Mouse (Mus musculus) lung, embryonic 15.5 days (tissue): ENCODE measurements around the gene Fgfr2. TPM values are rescaled to one million over a fixed set of nuclear protein-coding genes. Genes with fewer than 3 reads are reported as not detected.

ENCODE experiments used
- ATAC-seq: fragments of 200-750 bp; cut with Nextera tagmentation; 2 replicates; pipeline ENCODE4 v1.8.0; 2017; ENCODE audit warnings: moderate number of reproducible peaks, borderline replicate concordance; ENCODE audit not compliant: low FRiP score, low TSS enrichment; ENCODE audit errors: extremely low read depth
- H3K27ac ChIP-seq: fragments of 300-500 bp; sonication (generic); 2 replicates; pipeline ENCODE4 v1.5.1; 2015; ENCODE audit warnings: moderate library complexity, mild to moderate bottlenecking, inconsistent platforms
- H3K27me3 ChIP-seq: fragments of 300-500 bp; sonication (generic); 2 replicates; pipeline ENCODE4 v1.6.1; 2015; ENCODE audit warnings: inconsistent platforms
- H3K36me3 ChIP-seq: fragments of 300-500 bp; sonication (generic); 2 replicates; pipeline ENCODE4 v1.6.1; 2015; ENCODE audit warnings: inconsistent platforms
- H3K4me1 ChIP-seq: fragments of 300-500 bp; sonication (generic); 2 replicates; pipeline ENCODE4 v1.6.1; 2015; ENCODE audit warnings: inconsistent platforms
- H3K4me2 ChIP-seq: fragments of 300-500 bp; sonication (generic); 2 replicates; pipeline ENCODE4 v1.6.1; 2015; ENCODE audit warnings: inconsistent platforms, mild to moderate bottlenecking, moderate library complexity
- H3K4me3 ChIP-seq: fragments of 300-500 bp; sonication (generic); 2 replicates; pipeline ENCODE4 v1.5.1; 2015; ENCODE audit warnings: mild to moderate bottlenecking, inconsistent platforms
- H3K9ac ChIP-seq: fragments of 300-500 bp; sonication (generic); 2 replicates; pipeline ENCODE4 v1.6.1; 2015; ENCODE audit warnings: inconsistent platforms
- H3K9me3 ChIP-seq: fragments of 300-500 bp; sonication (generic); 2 replicates; pipeline ENCODE4 v1.6.1; 2016; ENCODE audit warnings: inconsistent platforms
- WGBS: fragments of 180-500 bp; shearing (Covaris S2); methylation state at CpG from one replicate; pipeline ENCODE4 v1.1.7; 2015; 5-methylcytosine and 5-hydroxymethylcytosine counted together
- polyA plus RNA-seq: library from polyadenylated mRNA; unstranded; fragments of >200 nt; fragmentation: Nextera tagmentation; extraction: Ambion mirVana; gene quantifications from 2 replicates; pipeline ENCODE4 v1.2.1, GENCODE M21; 2015

The Fgfr2 gene
- polyA plus RNA-seq, 1 experiment from 2014 or later, result 160 TPM

DNA sequence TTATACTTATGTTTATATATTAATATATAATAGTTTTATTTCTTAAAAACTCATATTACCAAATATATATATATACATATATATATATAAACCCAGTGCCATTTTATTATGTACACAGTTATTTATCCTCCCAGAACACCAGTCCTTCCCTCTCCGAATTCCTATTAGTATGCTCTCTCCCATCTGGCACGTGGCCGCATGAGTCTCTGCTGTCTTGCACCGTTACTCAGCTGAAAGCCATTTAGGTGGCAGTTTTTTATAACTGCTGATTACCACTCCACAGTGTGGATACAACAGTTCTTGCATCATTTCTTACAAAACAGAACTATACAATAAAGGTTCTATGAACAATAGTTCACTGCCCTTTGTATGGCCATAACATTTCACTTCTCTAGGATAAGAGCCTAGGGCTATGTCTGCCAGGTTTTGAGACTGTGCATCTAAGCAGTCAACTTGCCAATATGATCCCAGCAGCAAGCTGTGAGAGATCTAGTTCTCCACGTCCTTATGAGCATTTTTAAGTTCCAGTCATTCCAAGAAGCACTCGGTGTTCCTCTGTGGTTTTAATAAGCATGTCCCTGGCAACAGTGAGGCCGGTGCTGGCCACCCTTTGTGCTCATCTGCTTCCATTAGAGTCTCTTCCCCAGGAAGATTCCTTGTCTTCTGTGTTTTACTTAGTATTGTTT lies 1777.2 kb downstream of the Fgfr2 start:
- peaks cover 52% of the 10 kb centered on the region for H3K36me3 ChIP-seq
- no peak for ATAC-seq
- H3K4me3 ChIP-seq, result no peak overlapping the region
- no peaks in the 10 kb centered on the region for H3K9me3 ChIP-seq
- H3K4me1 ChIP-seq, result no peaks in the 10 kb centered on the region
- H3K27ac ChIP-seq, result no peak overlapping the region
- no peaks in the 10 kb centered on the region for H3K27me3 ChIP-seq
- 78% methylated on average over 7 of the region's 7 CpGs for WGBS
- no peak overlapping the region for H3K4me2 ChIP-seq
- no peak overlapping the region for H3K9ac ChIP-seq

DNA sequence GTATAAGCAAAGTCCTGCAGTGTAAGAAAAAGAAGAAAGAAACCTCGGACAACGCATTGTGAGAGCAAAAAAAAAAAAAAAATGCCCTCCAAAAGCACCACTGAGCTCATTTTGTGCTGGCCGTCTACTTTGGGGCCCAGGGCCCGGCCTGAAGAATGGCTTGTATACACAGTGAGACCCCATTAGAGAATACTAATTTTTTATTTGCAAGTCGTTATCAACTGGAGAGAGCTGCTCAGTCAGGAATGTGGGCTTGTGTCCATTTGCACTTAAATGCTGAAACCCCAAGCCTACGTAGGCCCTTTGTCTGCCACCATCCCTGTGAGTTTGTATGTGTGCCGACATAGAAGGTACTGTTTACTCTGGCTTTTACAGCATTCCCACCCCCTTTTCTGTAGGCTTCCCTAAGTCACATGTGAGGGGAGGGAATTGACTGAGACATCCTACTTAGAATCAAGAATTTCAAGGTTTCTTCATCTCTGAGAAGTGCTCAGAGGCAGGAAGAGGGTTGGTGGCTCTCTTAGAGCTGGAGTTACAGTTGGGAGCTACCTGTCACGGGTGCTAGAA lies 1785.6 kb downstream of the Fgfr2 start:
- Histone ChIP-seq H3K4me1 (peaks cover 9% of the 10 kb centered on the region; the same call in 1 of the 2 replicates), H3K4me2 (no peak overlapping the region; the same call in 1 of the 2 replicates), H3K27ac (peak overlapping the region; percentile 32; the same call in 1 of the 2 replicates), H3K27me3 (no peaks in the 10 kb centered on the region), H3K9me3 (no peaks in the 10 kb centered on the region), H3K36me3 (peaks cover 18% of the 10 kb centered on the region; the same call in 1 of the 2 replicates), H3K9ac (no peak overlapping the region), H3K4me3 (no peak overlapping the region)
- 23% methylated on average over 8 of the region's 8 CpGs for WGBS
- no peak for ATAC-seq

DNA sequence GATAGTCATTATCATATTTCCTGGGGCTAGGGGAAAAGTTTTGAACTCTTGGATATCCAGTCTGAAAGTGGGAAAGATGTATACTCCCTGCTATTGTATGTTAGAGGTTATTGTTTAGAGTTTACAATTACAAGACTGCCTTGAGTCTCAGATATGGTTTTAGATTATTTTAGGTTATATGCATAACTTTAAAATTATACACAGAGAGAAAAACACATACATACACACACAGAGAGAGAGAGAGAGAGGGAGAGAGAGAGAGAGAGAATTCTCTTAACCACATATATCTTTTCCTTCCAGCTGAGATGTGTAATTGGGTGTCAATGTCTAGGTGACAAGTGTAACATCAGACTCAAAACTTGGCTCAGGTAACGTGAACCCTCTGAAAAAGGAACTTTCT lies 1789.6 kb downstream of the Fgfr2 start, which contains the start of gene Fam24a:
TSS of gene Fam24a (plus strand) at position 301 of the 400 bp plus-strand sequence.
- H3K36me3 ChIP-seq, result no peaks in the 10 kb centered on the region
- H3K9me3 ChIP-seq, result no peaks in the 10 kb centered on the region
- WGBS, result 45% methylated on average over 1 of the region's 1 CpGs
- no peak within 1 kb of the TSS for H3K4me2 ChIP-seq
- no peaks in the 10 kb centered on the region for H3K27me3 ChIP-seq
- H3K4me1 ChIP-seq, result peaks cover 9% of the 10 kb centered on the region; the same call in 1 of the 2 replicates
- no peak within 1 kb of the TSS for H3K27ac ChIP-seq
- ATAC-seq, result no peak
- no peak within 1 kb of the TSS for H3K4me3 ChIP-seq
- H3K9ac ChIP-seq, result no peak within 1 kb of the TSS

DNA sequence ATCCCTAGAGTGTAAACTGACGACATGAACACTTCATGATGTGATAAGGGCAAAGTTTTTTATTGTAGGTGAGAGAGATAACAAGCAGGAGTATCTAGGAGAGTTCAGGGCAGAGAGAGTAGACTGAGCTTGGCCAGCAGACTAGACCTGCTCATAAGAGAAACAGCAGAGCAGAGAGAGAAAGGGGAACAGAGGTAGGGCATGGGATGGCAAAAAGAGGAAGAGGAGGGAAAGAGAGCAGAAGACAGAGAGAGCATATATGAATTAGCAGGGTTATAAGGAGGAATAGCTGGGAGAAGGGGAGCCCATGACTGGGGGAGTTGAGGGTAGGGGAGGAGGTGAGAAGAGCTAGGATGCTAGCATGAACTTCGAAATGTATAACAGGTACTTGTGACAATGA lies 1791.5 kb downstream of the Fgfr2 start:
- H3K9me3 ChIP-seq, result no peaks in the 10 kb centered on the region
- no peaks in the 10 kb centered on the region for H3K4me1 ChIP-seq
- H3K36me3 ChIP-seq, result no peaks in the 10 kb centered on the region
- no peak overlapping the region for H3K4me2 ChIP-seq
- ATAC-seq, result no peak
- H3K27ac ChIP-seq, result no peak overlapping the region
- WGBS, result 64% methylated on average over 2 of the region's 2 CpGs
- no peak overlapping the region for H3K4me3 ChIP-seq
- no peaks in the 10 kb centered on the region for H3K27me3 ChIP-seq
- H3K9ac ChIP-seq, result no peak overlapping the region

DNA sequence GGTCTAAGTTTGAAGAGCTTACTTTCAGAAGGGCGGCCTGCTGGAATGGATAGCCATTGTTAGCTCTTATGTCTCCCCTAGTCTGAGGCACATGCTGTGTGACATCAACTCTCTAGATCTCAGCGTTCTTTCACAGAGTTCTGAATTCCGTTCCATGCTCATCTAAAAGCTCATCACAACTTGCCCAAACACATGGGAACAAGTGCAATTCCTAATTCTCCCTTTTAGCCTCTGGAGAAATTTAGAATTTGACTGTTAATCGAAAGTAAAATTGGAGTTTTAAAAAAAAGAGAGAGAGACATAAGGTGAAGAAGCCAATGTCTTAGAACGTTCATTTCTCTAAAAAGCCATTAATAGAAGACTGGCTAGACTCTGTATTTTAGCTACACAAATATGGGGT lies 1793.7 kb downstream of the Fgfr2 start, which contains the start of gene Fam24b:
TSS of gene Fam24b (minus strand) at position 101 of the 400 bp plus-strand sequence.
- H3K36me3 ChIP-seq, result no peaks in the 10 kb centered on the region
- no peak for ATAC-seq
- H3K4me3 ChIP-seq, result no peak within 1 kb of the TSS
- H3K4me1 ChIP-seq, result no peaks in the 10 kb centered on the region
- H3K9ac ChIP-seq, result no peak within 1 kb of the TSS
- H3K9me3 ChIP-seq, result no peaks in the 10 kb centered on the region
- no peak within 1 kb of the TSS for H3K27ac ChIP-seq
- H3K27me3 ChIP-seq, result no peaks in the 10 kb centered on the region
- no peak within 1 kb of the TSS for H3K4me2 ChIP-seq
- WGBS, result 88% methylated on average over 5 of the region's 5 CpGs

DNA sequence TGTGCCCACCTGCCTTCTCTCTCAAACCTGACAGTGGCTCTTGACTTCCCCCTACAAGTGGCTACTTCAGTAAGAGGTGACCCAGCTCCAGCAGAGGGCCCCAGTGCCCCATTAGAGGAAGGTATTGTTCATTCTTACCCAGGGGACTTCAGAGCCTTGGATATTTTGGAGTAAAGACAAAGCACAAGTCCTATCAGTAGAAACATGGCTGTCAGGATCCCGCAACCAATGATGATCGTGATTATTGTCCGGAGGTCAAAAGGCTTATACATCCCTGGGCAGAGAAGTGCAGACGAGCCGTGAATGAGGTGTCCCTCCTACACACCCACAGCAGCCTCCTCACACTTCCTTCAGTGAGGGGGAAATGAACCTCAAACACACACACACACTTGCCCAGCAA lies 1796.1 kb downstream of the Fgfr2 start:
- Histone ChIP-seq H3K4me1 (no peaks in the 10 kb centered on the region), H3K36me3 (no peaks in the 10 kb centered on the region), H3K4me3 (no peak overlapping the region), H3K27ac (no peak overlapping the region), H3K4me2 (no peak overlapping the region), H3K9me3 (no peaks in the 10 kb centered on the region), H3K9ac (no peak overlapping the region), H3K27me3 (no peaks in the 10 kb centered on the region)
- ATAC-seq, result no peak
- WGBS, result 77% methylated on average over 5 of the region's 5 CpGs

DNA sequence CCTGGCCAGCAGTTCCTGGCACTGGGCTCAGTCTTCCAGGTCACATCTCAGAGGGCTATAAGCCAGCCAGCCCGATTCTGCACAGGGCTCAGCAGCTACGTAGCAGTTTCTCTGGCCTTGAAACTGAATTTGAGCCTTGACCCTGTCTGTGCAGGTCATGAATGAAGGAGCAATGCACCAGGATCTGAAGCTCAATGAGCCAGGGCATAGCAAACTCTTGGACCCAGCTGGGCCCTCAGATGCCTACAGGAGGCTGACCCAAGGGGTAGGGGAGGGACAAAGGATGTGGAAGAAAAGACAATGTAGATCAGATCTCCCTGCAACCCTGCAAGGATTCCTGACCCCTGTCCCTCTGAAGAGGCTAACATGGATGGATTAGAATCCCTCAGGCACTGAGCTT lies 1801.0 kb downstream of the Fgfr2 start, which contains the start of gene Cuzd1:
TSS of gene Cuzd1 (minus strand) at position 101 of the 400 bp plus-strand sequence.
- 78% methylated on average over 2 of the region's 2 CpGs for WGBS
- Histone ChIP-seq H3K4me1 (no peaks in the 10 kb centered on the region), H3K9ac (no peak within 1 kb of the TSS), H3K9me3 (no peaks in the 10 kb centered on the region), H3K4me2 (no peak within 1 kb of the TSS), H3K27ac (no peak within 1 kb of the TSS), H3K36me3 (no peaks in the 10 kb centered on the region), H3K4me3 (no peak within 1 kb of the TSS), H3K27me3 (no peaks in the 10 kb centered on the region)
- ATAC-seq, result no peak

DNA sequence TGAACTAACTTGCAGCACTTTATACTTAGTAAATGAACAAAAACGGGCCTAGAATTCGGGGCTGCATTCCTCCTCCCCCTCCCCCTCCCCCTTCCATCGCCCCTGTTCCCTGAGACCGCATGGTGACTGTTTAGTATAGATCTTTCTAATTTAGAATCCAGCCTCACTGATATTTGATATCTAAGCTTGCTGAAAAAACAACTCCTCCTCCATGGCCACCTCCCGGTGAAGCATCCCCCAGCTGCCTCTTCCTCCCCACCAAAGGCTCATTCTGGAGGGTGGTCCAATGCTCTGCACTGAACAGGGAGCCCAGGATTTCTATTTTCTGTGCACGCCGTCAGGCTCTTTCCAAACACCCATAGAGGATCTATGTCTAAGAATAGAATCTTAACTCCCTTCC lies 1804.8 kb downstream of the Fgfr2 start:
- H3K4me1 ChIP-seq, result no peaks in the 10 kb centered on the region
- no peak for ATAC-seq
- no peak overlapping the region for H3K9ac ChIP-seq
- H3K27ac ChIP-seq, result no peak overlapping the region
- 69% methylated on average over 4 of the region's 7 CpGs for WGBS
- no peak overlapping the region for H3K4me2 ChIP-seq
- H3K4me3 ChIP-seq, result no peak overlapping the region
- no peaks in the 10 kb centered on the region for H3K9me3 ChIP-seq
- no peaks in the 10 kb centered on the region for H3K36me3 ChIP-seq
- H3K27me3 ChIP-seq, result no peaks in the 10 kb centered on the region

DNA sequence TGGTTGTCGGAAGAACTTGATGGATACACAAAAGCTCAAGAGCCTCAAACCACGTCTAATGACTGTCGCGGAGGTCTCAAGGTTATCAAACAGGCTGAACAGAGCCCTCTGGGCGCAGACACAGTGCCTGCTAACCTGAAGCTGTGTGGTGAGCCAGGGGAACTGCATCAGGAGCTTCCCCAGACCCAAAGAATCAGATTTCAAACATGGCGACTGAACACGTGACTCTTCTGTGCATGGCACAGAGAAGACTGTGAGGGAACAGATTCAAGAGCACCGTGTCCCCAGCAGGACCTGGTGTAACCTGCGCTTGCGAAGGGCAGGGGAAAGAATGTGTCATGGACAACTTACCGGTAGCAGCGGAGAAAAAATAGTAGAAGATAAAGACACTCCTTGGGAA lies 1805.6 kb downstream of the Fgfr2 start:
- Histone ChIP-seq H3K4me1 (no peaks in the 10 kb centered on the region), H3K4me3 (no peak overlapping the region), H3K36me3 (no peaks in the 10 kb centered on the region), H3K9me3 (no peaks in the 10 kb centered on the region), H3K9ac (no peak overlapping the region), H3K27ac (no peak overlapping the region), H3K27me3 (no peaks in the 10 kb centered on the region), H3K4me2 (no peak overlapping the region)
- no peak for ATAC-seq
- WGBS, result 59% methylated on average over 12 of the region's 12 CpGs

DNA sequence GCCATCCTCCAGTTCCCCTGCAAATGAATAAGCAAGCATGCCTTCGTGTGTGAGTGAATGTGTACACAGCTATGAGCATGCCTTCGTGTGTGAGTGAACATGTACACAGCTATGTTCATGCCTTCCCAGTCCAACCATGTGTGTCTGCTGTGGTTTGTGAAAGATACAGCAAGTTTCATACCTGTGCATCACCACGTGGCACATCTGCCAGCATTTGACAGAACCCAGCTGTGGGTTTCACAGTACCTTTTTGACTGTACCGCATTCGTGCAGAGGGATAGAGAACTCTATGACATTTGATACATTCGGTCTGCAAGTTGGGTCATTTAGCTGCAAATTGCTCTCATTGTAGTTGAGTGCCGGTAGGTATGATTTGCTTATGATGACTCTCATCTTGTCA lies 1808.7 kb downstream of the Fgfr2 start:
- no peak for ATAC-seq
- H3K27ac ChIP-seq, result no peak overlapping the region
- WGBS, result 76% methylated on average over 7 of the region's 7 CpGs

DNA sequence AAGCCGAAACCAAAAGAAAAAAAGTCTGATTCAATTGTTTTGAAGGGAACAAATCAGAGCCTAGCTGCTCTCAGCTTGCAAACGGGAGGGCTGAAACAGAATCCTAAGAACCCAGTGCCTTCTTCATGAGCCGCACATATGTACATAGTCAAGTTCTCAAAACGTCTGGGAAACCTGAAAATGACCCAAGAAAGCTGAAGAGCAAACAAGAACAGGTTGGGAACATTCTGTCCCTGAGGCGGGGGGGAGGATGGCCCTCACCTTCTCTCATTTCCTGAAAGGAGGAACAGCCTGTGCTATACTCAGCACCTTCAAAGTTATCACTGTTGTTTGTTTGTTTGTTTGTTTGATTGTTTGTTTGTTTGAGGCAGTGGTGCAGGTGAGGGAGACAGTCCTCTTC lies 1816.4 kb downstream of the Fgfr2 start:
- no peaks in the 10 kb centered on the region for H3K27me3 ChIP-seq
- H3K36me3 ChIP-seq, result no peaks in the 10 kb centered on the region
- ATAC-seq, result no peak
- H3K9ac ChIP-seq, result no peak overlapping the region
- no peaks in the 10 kb centered on the region for H3K4me1 ChIP-seq
- 64% methylated on average over 5 of the region's 5 CpGs for WGBS
- H3K4me3 ChIP-seq, result no peak overlapping the region
- no peaks in the 10 kb centered on the region for H3K9me3 ChIP-seq
- H3K27ac ChIP-seq, result no peak overlapping the region
- no peak overlapping the region for H3K4me2 ChIP-seq

More for the DNA sequence above, 1808.7 kb downstream of the Fgfr2 start:
- Histone ChIP-seq H3K9ac (no peak overlapping the region), H3K4me3 (no peak overlapping the region), H3K36me3 (no peaks in the 10 kb centered on the region), H3K27me3 (no peaks in the 10 kb centered on the region), H3K4me2 (no peak overlapping the region), H3K4me1 (no peaks in the 10 kb centered on the region), H3K9me3 (no peaks in the 10 kb centered on the region)

DNA sequence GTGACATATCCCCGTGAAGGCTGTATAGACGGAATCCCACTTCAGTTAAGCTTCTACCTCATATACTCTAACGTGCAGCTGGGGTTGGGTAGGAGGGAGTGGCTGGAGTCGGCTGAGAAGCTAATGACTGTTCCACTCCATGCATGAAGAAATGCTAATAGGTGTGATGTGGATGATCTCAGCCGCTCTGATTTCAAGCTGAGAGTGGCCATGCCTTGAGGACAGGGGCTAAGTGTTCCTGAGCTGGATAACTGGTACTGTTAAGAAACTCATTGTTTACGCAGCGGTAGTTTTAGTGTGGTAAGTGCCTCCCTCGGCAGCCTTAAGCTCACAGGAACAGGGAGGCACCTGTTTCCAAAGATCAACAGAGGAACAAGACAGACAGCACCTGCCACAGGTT lies 1819.8 kb downstream of the Fgfr2 start:
- Histone ChIP-seq H3K27me3 (no peaks in the 10 kb centered on the region), H3K9me3 (no peaks in the 10 kb centered on the region), H3K9ac (no peak overlapping the region), H3K4me3 (no peak overlapping the region), H3K4me1 (no peaks in the 10 kb centered on the region), H3K27ac (no peak overlapping the region), H3K36me3 (no peaks in the 10 kb centered on the region), H3K4me2 (no peak overlapping the region)
- ATAC-seq, result no peak
- 54% methylated on average over 8 of the region's 8 CpGs for WGBS
